Mouse (Mus musculus) WW6 (cell line): ENCODE results near the gene N4bp1.
A peak's percentile ranks its signal among the peaks of the same experiment; 100 is the strongest.

Experiments used
- DNase-seq: peaks from one replicate; pipeline ENCODE4 v3.0.0-alpha.2; 2013; ENCODE audit warnings: low read depth, low spot score

N4bp1 gene

GRCm38 (mm10) chr8:86884489-86885463 lies at the start of gene N4bp1:
Gene N4bp1, minus strand, starts transcription at chr8:86885258.
- peak; percentile 81 for DNase-seq

GRCm38 (mm10) chr8:86934841-86935240 lies 49.8 kb upstream of the N4bp1 start:
- DNase-seq, result no peak

GRCm38 (mm10) chr8:86934393-86934792 lies 49.3 kb upstream of the N4bp1 start:
- DNase-seq, result no peak

GRCm38 (mm10) chr8:86933898-86934297 lies 48.8 kb upstream of the N4bp1 start:
- DNase-seq, result peak; percentile 36

- DNase-seq, result no peak
These were observed 41.2 kb upstream of the N4bp1 start for GRCm38 (mm10) chr8:86926237-86926636.

- DNase-seq, result no peak
These were observed 38.3 kb upstream of the N4bp1 start for GRCm38 (mm10) chr8:86923219-86923835.

- DNase-seq, result no peak
These were observed 37.6 kb upstream of the N4bp1 start for GRCm38 (mm10) chr8:86922673-86923072.

GRCm38 (mm10) chr8:86922141-86922540 lies 37.1 kb upstream of the N4bp1 start:
- no peak for DNase-seq

GRCm38 (mm10) chr8:86920996-86921395 lies 35.9 kb upstream of the N4bp1 start:
- DNase-seq, result no peak

- no peak for DNase-seq
These were observed 35.4 kb upstream of the N4bp1 start for GRCm38 (mm10) chr8:86920455-86920854.

- no peak for DNase-seq
These were observed 35.0 kb upstream of the N4bp1 start for GRCm38 (mm10) chr8:86920024-86920423.

- no peak for DNase-seq
These were observed 34.2 kb upstream of the N4bp1 start for GRCm38 (mm10) chr8:86919262-86919661.

GRCm38 (mm10) chr8:86918093-86918492 lies 33.0 kb upstream of the N4bp1 start:
- no peak for DNase-seq

GRCm38 (mm10) chr8:86917689-86918088 lies 32.6 kb upstream of the N4bp1 start:
- no peak for DNase-seq

GRCm38 (mm10) chr8:86916369-86916768 lies 31.3 kb upstream of the N4bp1 start:
- no peak for DNase-seq

GRCm38 (mm10) chr8:86911136-86911535 lies 26.1 kb upstream of the N4bp1 start:
- no peak for DNase-seq

- no peak for DNase-seq
These were observed 25.2 kb upstream of the N4bp1 start for GRCm38 (mm10) chr8:86910250-86910649.

GRCm38 (mm10) chr8:86908536-86908935 lies 23.5 kb upstream of the N4bp1 start:
- no peak for DNase-seq

- DNase-seq, result no peak
These were observed 19.9 kb upstream of the N4bp1 start for GRCm38 (mm10) chr8:86904911-86905310.

- DNase-seq, result peak; percentile 76
These were observed 18.0 kb upstream of the N4bp1 start for GRCm38 (mm10) chr8:86903104-86903503.

GRCm38 (mm10) chr8:86902656-86903055 lies 17.6 kb upstream of the N4bp1 start:
- DNase-seq, result no peak

- no peak for DNase-seq
These were observed 16.9 kb upstream of the N4bp1 start for GRCm38 (mm10) chr8:86901972-86902371.
